Mouse (Mus musculus) CH12.LX (cell line): ENCODE measurements around the gene Abhd4. TPM values are rescaled to one million over a fixed set of nuclear protein-coding genes. Genes with fewer than 3 reads are reported as not detected.

Experiments
- DNase-seq: peaks from one replicate; pipeline ENCODE4 v3.0.0-alpha.2; 2013; ENCODE audit errors: extremely low read depth
- H3K27ac ChIP-seq: 2 replicates; pipeline ENCODE4 v1.5.1; 2012; ENCODE audit warnings: low read depth, mild to moderate bottlenecking, control low read depth, moderate library complexity; ENCODE audit not compliant: insufficient read depth
- H3K27me3 ChIP-seq: replicated peaks from 2 replicates; pipeline ENCODE3; 2012; ENCODE audit warnings: inconsistent platforms
- H3K36me3 ChIP-seq, 2 experiments: replicated peaks in 1 of 2; 2 replicates each; pipeline versions ENCODE3 to v1.6.1; 2012; ENCODE audit warnings: inconsistent platforms in 1 of 2, low read length in 1 of 2, mild to moderate bottlenecking in 1 of 2, mixed read lengths in 1 of 2, moderate library complexity in 1 of 2; ENCODE audit not compliant: control insufficient read depth in 1 of 2, insufficient read depth in 1 of 2
- H3K4me1 ChIP-seq, 2 experiments: 2 replicates each; pipeline ENCODE4 v1.6.1; 2012; ENCODE audit warnings: inconsistent platforms in 1 of 2, moderate library complexity in 1 of 2; ENCODE audit not compliant: insufficient read depth in 2 of 2, control insufficient read depth in 1 of 2
- H3K4me2 ChIP-seq: 2 replicates; pipeline ENCODE4 v1.6.1; 2012; ENCODE audit warnings: low read depth, mild to moderate bottlenecking, control low read depth; ENCODE audit not compliant: poor library complexity, insufficient read depth, severe bottlenecking
- H3K4me3 ChIP-seq, 3 experiments: fragments of 150-350 bp in 1 of 3; sonication (generic) in 1 of 3; replicated peaks in 1 of 3; 2 replicates each; pipeline versions ENCODE3 to v1.5.1; 2011 to 2012; ENCODE audit warnings: low read depth in 2 of 3, low read length in 2 of 3, mild to moderate bottlenecking in 2 of 3, moderate library complexity in 2 of 3, control low read depth in 1 of 3, improper control_type of control experiment in 1 of 3, inconsistent platforms in 1 of 3, mixed read lengths in 1 of 3; ENCODE audit not compliant: poor library complexity in 1 of 3
- H3K79me2 ChIP-seq: replicated peaks from 2 replicates; pipeline ENCODE4 v1.6.1; 2012; ENCODE audit warnings: mild to moderate bottlenecking, moderate library complexity; ENCODE audit not compliant: control insufficient read depth, poor library complexity, insufficient read depth, severe bottlenecking; ENCODE audit errors: extremely low read depth
- H3K9ac ChIP-seq: 2 replicates; pipeline ENCODE4 v1.6.1; 2012; ENCODE audit warnings: low read depth, mild to moderate bottlenecking, control low read depth, moderate library complexity; ENCODE audit not compliant: insufficient read depth
- H3K9me3 ChIP-seq: replicated peaks from 2 replicates; pipeline ENCODE3; 2012; ENCODE audit warnings: low read length, inconsistent platforms, mixed read lengths
- BHLHE40 ChIP-seq: IDR thresholded peaks from 2 replicates; pipeline ENCODE4 v1.6.1; 2011; ENCODE audit warnings: mild to moderate bottlenecking, low read depth, low read length, improper control_type of control experiment
- CHD2 ChIP-seq: IDR thresholded peaks from 2 replicates; pipeline ENCODE4 v1.6.1; 2011; ENCODE audit warnings: low read length, improper control_type of control experiment
- E2F4 ChIP-seq: IDR thresholded peaks from 2 replicates; pipeline ENCODE4 v1.6.1; 2011; ENCODE audit warnings: low read depth, low read length, improper control_type of control experiment; ENCODE audit not compliant: insufficient replicate concordance
- ELF1 ChIP-seq: IDR thresholded peaks from 2 replicates; pipeline ENCODE4 v1.6.1; 2014; ENCODE audit warnings: low read depth, mild to moderate bottlenecking, inconsistent platforms, low read length, improper control_type of control experiment
- EP300 ChIP-seq: IDR thresholded peaks from 2 replicates; pipeline ENCODE4 v1.6.1; 2011; ENCODE audit warnings: low read length, improper control_type of control experiment
- ETS1 ChIP-seq: conservative IDR thresholded peaks from 2 replicates; pipeline ENCODE4 v1.6.1; 2012; ENCODE audit warnings: low read depth, mild to moderate bottlenecking, inconsistent platforms, low read length, improper control_type of control experiment, moderate library complexity
- GABPA ChIP-seq: IDR thresholded peaks from 2 replicates; pipeline ENCODE4 v1.6.1; 2012; ENCODE audit warnings: low read depth, low read length, improper control_type of control experiment, inconsistent platforms; ENCODE audit not compliant: insufficient replicate concordance
- HCFC1 ChIP-seq: IDR thresholded peaks from 2 replicates; pipeline ENCODE4 v1.6.1; 2012; ENCODE audit warnings: low read depth, mild to moderate bottlenecking, inconsistent platforms, low read length, improper control_type of control experiment
- IRF4 ChIP-seq: IDR thresholded peaks from 2 replicates; pipeline ENCODE4 v1.6.1; 2014; ENCODE audit warnings: low read depth, mild to moderate bottlenecking, inconsistent platforms, low read length, improper control_type of control experiment
- JUND ChIP-seq: conservative IDR thresholded peaks from 2 replicates; pipeline ENCODE4 v1.6.1; 2011; ENCODE audit warnings: low read depth, low read length, improper control_type of control experiment
- KAT2A ChIP-seq: IDR thresholded peaks from 2 replicates; pipeline ENCODE4 v1.6.1; 2012; ENCODE audit warnings: low read length, improper control_type of control experiment, inconsistent platforms; ENCODE audit not compliant: insufficient replicate concordance
- MXI1 ChIP-seq: IDR thresholded peaks from 2 replicates; pipeline ENCODE4 v1.6.1; 2011; ENCODE audit warnings: mild to moderate bottlenecking, low read depth, low read length, improper control_type of control experiment
- NELFE ChIP-seq: IDR thresholded peaks from 2 replicates; pipeline ENCODE4 v1.6.1; 2011; ENCODE audit warnings: low read depth, low read length, improper control_type of control experiment
- NRF1 ChIP-seq: IDR thresholded peaks from 2 replicates; pipeline ENCODE4 v1.6.1; 2014; ENCODE audit warnings: low read depth, mild to moderate bottlenecking, inconsistent platforms, low read length, improper control_type of control experiment, moderate library complexity
- PAX5 ChIP-seq: IDR thresholded peaks from 2 replicates; pipeline ENCODE4 v1.6.1; 2012; ENCODE audit warnings: low read length, inconsistent platforms, mixed read lengths
- POLR2A ChIP-seq: IDR thresholded peaks from 2 replicates; pipeline ENCODE4 v1.6.1; 2011; ENCODE audit warnings: low read depth, mild to moderate bottlenecking, improper control_type of control experiment, low read length
- POLR2AphosphoS2 ChIP-seq: IDR thresholded peaks from 2 replicates; pipeline ENCODE4 v1.6.1; 2011; ENCODE audit warnings: low read depth, low read length, improper control_type of control experiment
- RCOR1 ChIP-seq: conservative IDR thresholded peaks from 2 replicates; pipeline ENCODE4 v1.6.1; 2012; ENCODE audit warnings: low read depth, mild to moderate bottlenecking, inconsistent platforms, low read length, improper control_type of control experiment
- SIN3A ChIP-seq: IDR thresholded peaks from 2 replicates; pipeline ENCODE4 v1.6.1; 2012; ENCODE audit warnings: low read length, improper control_type of control experiment, inconsistent platforms
- TBP ChIP-seq: conservative IDR thresholded peaks from 2 replicates; pipeline ENCODE4 v1.6.1; 2011; ENCODE audit warnings: low read depth, low read length, improper control_type of control experiment
- TCF12 ChIP-seq: IDR thresholded peaks from 2 replicates; pipeline ENCODE4 v1.6.1; 2014; ENCODE audit warnings: low read depth, mild to moderate bottlenecking, inconsistent platforms, low read length, improper control_type of control experiment
- USF1 ChIP-seq: IDR thresholded peaks from 2 replicates; pipeline ENCODE4 v1.6.1; 2014; ENCODE audit warnings: low read depth, mild to moderate bottlenecking, inconsistent platforms, low read length, improper control_type of control experiment
- USF2 ChIP-seq: conservative IDR thresholded peaks from 2 replicates; pipeline ENCODE4 v1.6.1; 2011; ENCODE audit warnings: low read depth, low read length, improper control_type of control experiment
- ZC3H11A ChIP-seq: IDR thresholded peaks from 2 replicates; pipeline ENCODE4 v1.6.1; 2012; ENCODE audit warnings: low read depth, mild to moderate bottlenecking, inconsistent platforms, low read length, improper control_type of control experiment
- ZKSCAN1 ChIP-seq: IDR thresholded peaks from 2 replicates; pipeline ENCODE4 v1.6.1; 2012; ENCODE audit warnings: low read depth, inconsistent platforms, low read length, improper control_type of control experiment, borderline replicate concordance
- ZNF384 ChIP-seq: IDR thresholded peaks from 2 replicates; pipeline ENCODE4 v1.6.1; 2012; ENCODE audit warnings: low read depth, low read length, improper control_type of control experiment, inconsistent platforms
- dilution Hi-C: fragments of 300-500 bp; cut with MboI; formaldehyde crosslinking; loops from 2 replicates; pipeline ENCODE4 v1.14.3; 2020; ENCODE audit warnings: low sequenced_read_pairs; ENCODE audit not compliant: extremely low pct_unique_long_range_greater_than_20kb, extremely low pct_ligation_motif_present
- in situ Hi-C: fragments of 300-500 bp; cut with MboI; formaldehyde crosslinking; loops from 3 replicates; pipeline ENCODE4 v1.14.3; 2019; ENCODE audit warnings: low sequenced_read_pairs, low pct_ligation_motif_present, low pct_unique_long_range_greater_than_20kb, mixed read lengths
- polyA plus RNA-seq: library from polyadenylated mRNA; unstranded; fragments of >175 nt; gene quantifications from 2 replicates; pipeline ENCODE4 v1.2.1, GENCODE M21; 2012; ENCODE audit warnings: low read depth; ENCODE audit not compliant: insufficient read length
- total RNA-seq, 2 experiments: library from RNA; depleted of rRNA; stranded (reverse); fragments of 300-350 nt in 1 of 2; fragments of >200 nt in 1 of 2; gene quantifications; 2 replicates each; pipeline ENCODE4 v1.2.3; 2012 to 2014

Abhd4 gene
- total and polyA plus RNA-seq, 3 experiments: 15.9 to 23.0 (median 19.8) TPM

DNA sequence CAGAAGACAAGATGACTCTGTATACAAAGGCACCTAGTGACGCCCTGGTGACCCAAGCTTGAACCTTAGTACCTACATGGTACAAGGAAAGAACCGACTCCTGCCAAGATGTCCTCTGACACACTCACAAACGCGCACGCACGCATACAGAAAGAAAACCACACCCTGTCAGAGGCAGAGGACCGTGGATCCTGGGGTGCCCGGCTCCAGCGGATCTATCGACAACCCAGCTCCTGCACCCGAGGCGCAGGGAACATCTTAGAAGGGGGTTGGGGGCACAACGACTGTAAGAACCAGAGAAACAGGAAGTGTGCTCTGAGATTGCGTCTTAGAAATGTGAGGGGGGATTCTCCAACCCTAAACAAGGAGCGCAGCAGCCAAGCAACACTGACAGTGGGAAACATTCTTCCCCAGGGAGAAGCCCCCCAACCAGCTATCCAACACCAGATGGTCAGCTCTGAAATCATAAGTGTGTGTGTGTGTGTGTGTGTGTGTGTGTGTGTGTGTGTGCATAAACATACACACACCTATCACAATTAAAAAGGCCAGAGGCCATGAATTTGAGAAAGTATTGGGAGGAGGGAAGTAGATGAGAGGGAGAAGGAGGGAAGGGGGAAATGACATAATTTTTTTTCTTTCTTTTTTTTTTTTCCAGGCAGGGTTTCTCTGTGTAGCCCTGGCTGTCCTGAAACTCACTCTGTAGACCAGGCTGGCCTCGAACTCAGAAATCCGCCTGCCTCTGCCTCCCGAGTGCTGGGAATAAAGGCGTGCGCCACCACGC lies 22.6 kb upstream of the Abhd4 start (continued):
- peak; percentile 55 for TF ChIP-seq BHLHE40
- TF ChIP-seq IRF4: no peak; the same call in 1 of the 2 replicates

DNA sequence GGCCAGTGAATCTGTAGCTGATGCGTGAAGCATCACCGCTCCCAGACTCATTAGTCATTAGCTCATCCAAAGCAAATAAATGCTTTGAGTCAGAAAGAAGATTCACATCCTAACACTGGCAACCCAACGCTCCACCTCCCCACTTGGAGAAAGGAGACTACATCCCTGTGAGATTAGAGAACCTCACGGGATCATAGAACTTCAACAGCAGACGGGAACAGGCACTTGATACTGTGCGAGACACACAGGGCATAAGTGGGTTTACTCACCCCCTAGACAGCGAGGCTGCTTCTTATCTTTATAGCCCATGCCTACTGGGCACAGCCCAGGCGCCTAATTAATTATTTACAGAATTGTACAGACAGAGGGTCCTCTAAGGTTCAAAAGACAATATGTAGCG lies 21.8 kb upstream of the Abhd4 start:
- no peak overlapping the region for H3K4me2 ChIP-seq
- TF ChIP-seq ZKSCAN1: no peak
- 0 out of 2 replicates have a peak, but pooled peaks have one; percentile 19 for TF ChIP-seq BHLHE40
- TF ChIP-seq TCF12: no peak
- TF ChIP-seq ZNF384: no peak
- TF ChIP-seq HCFC1: no peak
- TF ChIP-seq CHD2: no peak
- in situ Hi-C loops: loop anchor here (5.0 to 10.0 kb wide), 2 partner anchors 203 to 415 kb away; partner anchors contain the start of gene Mmp14
- H3K9ac ChIP-seq: no peak overlapping the region
- peak overlapping the region; percentile 60 for H3K27ac ChIP-seq
- no peaks in the 10 kb centered on the region for H3K79me2 ChIP-seq
- peaks cover 15 to 29% of the 10 kb centered on the region in 2 experiments for H3K36me3 ChIP-seq
- dilution Hi-C loops: no loop called here
- peak; percentile 35 for DNase-seq
- peaks cover 22 to 68% of the 10 kb centered on the region in 2 experiments for H3K4me1 ChIP-seq
- no peaks in the 10 kb centered on the region for H3K9me3 ChIP-seq
- no peaks in the 10 kb centered on the region for H3K27me3 ChIP-seq
- peak overlapping the region in 1 of 3 experiments; percentile 9 for H3K4me3 ChIP-seq

DNA sequence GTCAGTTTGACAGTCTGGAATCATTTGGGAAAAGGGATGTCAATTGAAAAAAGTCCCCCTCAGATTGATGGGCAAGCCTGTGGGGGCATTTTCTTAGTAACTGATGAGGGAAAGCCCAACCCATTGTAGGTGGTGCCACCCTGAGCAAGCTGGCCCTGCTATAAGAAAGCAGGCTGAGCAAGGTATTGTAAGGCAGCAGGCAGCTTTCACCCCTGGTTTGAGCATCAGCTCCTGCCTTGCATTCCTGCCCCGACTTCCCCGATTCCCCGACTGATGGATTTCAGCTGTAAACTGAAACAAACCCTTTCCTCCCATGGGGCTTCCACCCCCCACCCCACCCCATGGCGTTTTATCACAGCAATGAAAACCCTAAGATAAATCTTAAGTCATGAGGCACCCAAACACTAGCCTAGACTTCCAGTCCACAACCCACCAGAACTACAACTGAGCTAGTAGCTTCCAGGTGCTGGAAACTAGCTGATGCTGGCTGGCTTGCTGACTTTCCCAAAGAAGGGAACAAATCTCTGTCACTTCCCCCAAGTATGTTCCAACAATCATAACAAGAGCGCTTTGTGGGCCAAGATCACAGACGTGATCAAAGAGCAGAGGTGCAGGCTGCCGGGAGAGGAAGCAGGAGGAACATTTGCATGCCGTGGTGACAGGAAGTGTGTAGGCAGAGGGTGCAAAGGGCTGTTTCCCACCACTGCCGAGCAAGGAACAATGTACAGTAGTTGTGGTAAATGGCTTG lies 21.0 kb upstream of the Abhd4 start:
- peak overlapping the region; percentile 59 for H3K9ac ChIP-seq
- H3K27ac ChIP-seq: peak overlapping the region; percentile 95
- no peaks in the 10 kb centered on the region for H3K27me3 ChIP-seq
- no peaks in the 10 kb centered on the region for H3K9me3 ChIP-seq
- H3K4me2 ChIP-seq: peak overlapping the region; percentile 65
- H3K4me1 ChIP-seq: peaks cover 22 to 63% of the 10 kb centered on the region in 2 experiments
- peaks cover 19 to 36% of the 10 kb centered on the region in 2 experiments for H3K36me3 ChIP-seq
- dilution Hi-C loops (no loop called here), in situ Hi-C loops (loop anchor here (5.0 to 10.0 kb wide), 2 partner anchors 202 to 414 kb away; partner anchors contain the start of gene Mmp14)
- peak overlapping the region in 2 of 3 experiments; percentile 25 to 27 for H3K4me3 ChIP-seq
- peak; percentile 94 for DNase-seq
- H3K79me2 ChIP-seq: no peaks in the 10 kb centered on the region
- TF ChIP-seq KAT2A (0 out of 2 replicates have a peak, but pooled peaks have one; percentile 37), ZC3H11A (no peak), POLR2A (peak; percentile 68), MXI1 (no peak; the same call in 1 of the 2 replicates), USF2 (no peak), ELF1 (peak; percentile 79), E2F4 (no peak), POLR2AphosphoS2 (no peak; the same call in 1 of the 2 replicates), USF1 (no peak), PAX5 (no peak), ZNF384 (no peak), NELFE (peak; percentile 54), BHLHE40 (peak; percentile 92), CHD2 (peak; percentile 80; the same call in 1 of the 2 replicates), IRF4 (peak; percentile 96), RCOR1 (peak; percentile 89), GABPA (no peak), SIN3A (peak; percentile 72), NRF1 (peak; percentile 35; the same call in 1 of the 2 replicates), JUND (peak; percentile 72), EP300 (peak; percentile 94), TBP (peak; percentile 71), ETS1 (peak; percentile 89)
